Mouse (Mus musculus) liver, adult (tissue): ENCODE measurements around the gene Crim1.
A peak's percentile ranks its signal among the peaks of the same experiment; 100 is the strongest.

Experiments used
- GATA4 ChIP-seq: IDR thresholded peaks from 2 replicates; pipeline ENCODE4 v1.6.1; 2014; ENCODE audit warnings: mild to moderate bottlenecking, low read length; ENCODE audit not compliant: insufficient replicate concordance

Crim1 gene

GRCm38 (mm10) chr17:78225547-78225946 is 25.5 kb downstream of the Crim1 start:
- no peak for TF ChIP-seq GATA4

GRCm38 (mm10) chr17:78227211-78227610 is 27.2 kb downstream of the Crim1 start:
- no peak for TF ChIP-seq GATA4

GRCm38 (mm10) chr17:78231567-78231966 is 31.5 kb downstream of the Crim1 start:
- no peak for TF ChIP-seq GATA4

GRCm38 (mm10) chr17:78232703-78233102 is 32.7 kb downstream of the Crim1 start:
- TF ChIP-seq GATA4 = no peak

- TF ChIP-seq GATA4 = no peak
Measured at GRCm38 (mm10) chr17:78233873-78234272, 33.8 kb downstream of the Crim1 start.

GRCm38 (mm10) chr17:78236126-78236525 is 36.1 kb downstream of the Crim1 start:
- no peak for TF ChIP-seq GATA4

GRCm38 (mm10) chr17:78237954-78238353 is 37.9 kb downstream of the Crim1 start:
- no peak for TF ChIP-seq GATA4

- TF ChIP-seq GATA4 = no peak
Measured at GRCm38 (mm10) chr17:78240161-78240560, 40.1 kb downstream of the Crim1 start.

- TF ChIP-seq GATA4 = no peak
Measured at GRCm38 (mm10) chr17:78241238-78241637, 41.2 kb downstream of the Crim1 start.

- TF ChIP-seq GATA4 = no peak
Measured at GRCm38 (mm10) chr17:78244752-78245151, 44.7 kb downstream of the Crim1 start.

- no peak for TF ChIP-seq GATA4
Measured at GRCm38 (mm10) chr17:78245444-78245843, 45.4 kb downstream of the Crim1 start.

- no peak for TF ChIP-seq GATA4
Measured at GRCm38 (mm10) chr17:78246634-78247383, 46.8 kb downstream of the Crim1 start.

GRCm38 (mm10) chr17:78248197-78248596 is 48.1 kb downstream of the Crim1 start:
- TF ChIP-seq GATA4 = no peak

GRCm38 (mm10) chr17:78248943-78249342 is 48.9 kb downstream of the Crim1 start:
- TF ChIP-seq GATA4 = peak; percentile 95

- TF ChIP-seq GATA4 = peak; percentile 38; the same call in 1 of the 2 replicates
Measured at GRCm38 (mm10) chr17:78250149-78250938, 50.3 kb downstream of the Crim1 start.

- no peak for TF ChIP-seq GATA4
Measured at GRCm38 (mm10) chr17:78254256-78254655, 54.2 kb downstream of the Crim1 start.
